Mouse (Mus musculus) kidney, postnatal 0 days (tissue): ENCODE measurements around the gene Pcyt1a. TPM values are rescaled to one million over a fixed set of nuclear protein-coding genes. Genes with fewer than 3 reads are reported as not detected.

ENCODE experiments used
- ATAC-seq: fragments of 200-750 bp; cut with Nextera tagmentation; replicated peaks from 2 replicates; pipeline ENCODE4 v1.8.0; 2017; ENCODE audit warnings: low read depth, moderate number of reproducible peaks, moderate TSS enrichment, moderate library complexity; ENCODE audit not compliant: low FRiP score
- DNase-seq: peaks from one replicate; pipeline ENCODE4 v3.0.0-alpha.2; 2016; ENCODE audit warnings: low spot score
- H3K27ac ChIP-seq: fragments of 300-500 bp; sonication (generic); 2 replicates; pipeline ENCODE4 v1.5.1; 2014; ENCODE audit warnings: mild to moderate bottlenecking
- H3K27me3 ChIP-seq: fragments of 300-500 bp; sonication (generic); 2 replicates; pipeline ENCODE4 v1.6.1; 2014; ENCODE audit warnings: low read length, mixed read lengths; ENCODE audit not compliant: insufficient read depth
- H3K36me3 ChIP-seq: fragments of 300-500 bp; sonication (generic); 2 replicates; pipeline ENCODE4 v1.6.1; 2014; ENCODE audit warnings: low read length, mixed read lengths; ENCODE audit not compliant: insufficient read depth
- H3K4me1 ChIP-seq: fragments of 300-500 bp; sonication (generic); replicated peaks from 2 replicates; pipeline ENCODE4 v1.6.1; 2014; ENCODE audit warnings: antibody characterized with exemption, low read length, mixed read lengths; ENCODE audit not compliant: insufficient read depth
- H3K4me2 ChIP-seq: fragments of 300-500 bp; sonication (generic); 2 replicates; pipeline ENCODE4 v1.6.1; 2014; ENCODE audit warnings: mild to moderate bottlenecking, low read length, moderate library complexity, mixed read lengths
- H3K4me3 ChIP-seq: fragments of 300-500 bp; sonication (generic); replicated peaks from 2 replicates; pipeline ENCODE4 v1.5.1; 2014; ENCODE audit warnings: low read depth, low read length
- H3K9ac ChIP-seq: fragments of 300-500 bp; sonication (generic); 2 replicates; pipeline ENCODE4 v1.6.1; 2014; ENCODE audit warnings: low read depth, low read length
- H3K9me3 ChIP-seq: fragments of 300-500 bp; sonication (generic); replicated peaks from 2 replicates; pipeline ENCODE4 v1.6.1; 2016; ENCODE audit warnings: low read length, inconsistent platforms, mixed read lengths
- CTCF ChIP-seq: IDR thresholded peaks from 2 replicates; pipeline ENCODE4 v1.5.1; 2016; ENCODE audit warnings: antibody characterized with exemption, low read depth, mild to moderate bottlenecking, moderate library complexity
- WGBS: fragments of 180-500 bp; shearing (Covaris S2); extraction: QIAGEN DNeasy Blood & Tissue Kit; methylation state at CpG from one replicate; pipeline ENCODE4 v1.1.7; 2014; 5-methylcytosine and 5-hydroxymethylcytosine counted together
- polyA plus RNA-seq: library from polyadenylated mRNA; unstranded; fragments of >200 nt; fragmentation: Nextera tagmentation; extraction: Ambion mirVana; gene quantifications from 2 replicates; pipeline ENCODE4 v1.2.1, GENCODE M21; 2015

Gene Pcyt1a
- polyA plus RNA-seq: 30.6 and 38.3 TPM in 2 replicates

- H3K4me2 ChIP-seq: peak within 1 kb of the TSS; percentile 92
- peak within 1 kb of the TSS; percentile 82 for H3K4me3 ChIP-seq
- DNase-seq: peak; percentile 98
- H3K27me3 ChIP-seq: no peaks in the 10 kb centered on the region
- peak within 1 kb of the TSS; percentile 85 for H3K27ac ChIP-seq
- peak; percentile 97 for ATAC-seq
- TF ChIP-seq CTCF: peak; percentile 55
- no peaks in the 10 kb centered on the region for H3K9me3 ChIP-seq
- H3K9ac ChIP-seq: peak within 1 kb of the TSS; percentile 86
- 0 out of 2 replicates have a peak, but pooled peaks cover 2% of the 10 kb centered on the region for H3K4me1 ChIP-seq
- WGBS: under 1% methylated on average over 54 of the region's 54 CpGs
- H3K36me3 ChIP-seq: no peaks in the 10 kb centered on the region
Measured at GRCm38 (mm10) chr16:32430474-32431046, at the start of gene Pcyt1a. TSS of gene Pcyt1a (plus strand) at chr16:32430921.

DNA sequence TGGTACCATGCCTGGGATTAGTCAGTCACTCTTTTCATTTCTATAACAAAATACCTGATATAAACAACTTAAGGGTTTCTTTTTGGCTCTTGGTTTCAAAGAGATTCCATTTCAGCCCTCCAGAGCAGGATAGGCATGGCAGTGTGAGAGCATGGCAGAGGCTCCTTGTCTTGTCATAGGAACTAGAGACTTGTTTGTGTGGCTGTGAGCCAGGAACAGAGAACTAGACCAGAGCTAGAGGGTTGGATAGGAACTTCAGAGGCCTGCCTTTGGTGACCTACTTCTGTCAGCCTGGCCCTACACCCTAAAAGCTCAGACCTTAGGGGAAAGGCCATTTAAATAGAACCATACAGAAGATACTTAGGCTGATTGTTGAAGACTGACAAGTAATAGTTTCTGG is 47.8 kb upstream of the Pcyt1a start:
- no peak overlapping the region for H3K27ac ChIP-seq
- H3K9ac ChIP-seq: no peak overlapping the region
- no peaks in the 10 kb centered on the region for H3K27me3 ChIP-seq
- H3K9me3 ChIP-seq: no peaks in the 10 kb centered on the region
- no peak overlapping the region for H3K4me3 ChIP-seq
- peaks cover 52% of the 10 kb centered on the region for H3K36me3 ChIP-seq
- no peaks in the 10 kb centered on the region for H3K4me1 ChIP-seq
- DNase-seq: no peak
- H3K4me2 ChIP-seq: no peak overlapping the region
- no peak for ATAC-seq
- no peak for TF ChIP-seq CTCF

DNA sequence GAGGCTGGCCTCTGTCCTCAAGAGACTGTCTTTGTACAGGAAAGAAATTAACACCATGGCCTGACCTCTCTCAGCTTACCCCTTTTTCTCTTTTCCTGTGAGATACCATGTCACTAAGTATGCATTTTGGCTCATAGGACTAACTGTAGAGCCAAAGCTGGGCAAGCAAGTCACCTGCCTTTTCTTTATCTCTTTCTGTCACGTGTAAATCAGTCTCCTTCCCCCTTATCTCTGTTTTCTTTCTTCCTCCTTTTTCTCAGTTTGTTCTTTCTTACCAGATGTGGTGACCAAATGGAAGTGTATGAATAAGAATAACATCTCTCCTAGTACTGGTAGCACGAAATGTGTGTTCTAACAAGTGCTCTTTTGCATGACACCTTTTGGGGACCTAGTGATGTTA is 45.8 kb upstream of the Pcyt1a start:
- ATAC-seq (no peak), DNase-seq (no peak)
- Histone ChIP-seq H3K4me1 (no peaks in the 10 kb centered on the region), H3K9me3 (no peaks in the 10 kb centered on the region), H3K27ac (no peak overlapping the region), H3K4me3 (no peak overlapping the region), H3K27me3 (no peaks in the 10 kb centered on the region), H3K4me2 (no peak overlapping the region), H3K9ac (no peak overlapping the region), H3K36me3 (peaks cover 42% of the 10 kb centered on the region)
- no peak for TF ChIP-seq CTCF
- 77% methylated on average over 2 of the region's 2 CpGs for WGBS

DNA sequence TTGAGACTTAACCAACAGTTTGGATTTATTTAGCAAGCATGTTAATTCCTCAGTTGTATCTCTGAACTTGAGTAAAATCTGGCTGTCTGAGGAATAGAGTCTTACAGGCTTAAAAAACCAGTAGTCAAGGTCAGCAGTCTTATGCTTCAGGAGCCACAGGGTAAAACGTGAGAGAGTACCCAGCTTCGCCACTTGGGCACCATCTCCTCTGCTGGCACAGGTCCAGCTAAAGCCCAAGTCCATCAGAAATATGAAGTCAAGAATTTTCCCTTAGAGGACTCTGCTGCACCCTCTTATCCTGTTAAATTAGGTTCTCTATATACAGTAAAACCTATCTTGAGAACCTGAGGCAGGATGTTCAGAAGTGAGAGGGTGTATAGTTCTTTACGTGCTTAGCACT is 43.9 kb upstream of the Pcyt1a start:
- no peak for TF ChIP-seq CTCF
- WGBS: 78% methylated on average over 3 of the region's 3 CpGs
- ATAC-seq (no peak), DNase-seq (no peak)
- Histone ChIP-seq H3K27me3 (no peaks in the 10 kb centered on the region), H3K27ac (no peak overlapping the region), H3K9me3 (no peaks in the 10 kb centered on the region), H3K4me2 (no peak overlapping the region), H3K4me3 (no peak overlapping the region), H3K36me3 (peaks cover 28% of the 10 kb centered on the region), H3K9ac (no peak overlapping the region), H3K4me1 (no peaks in the 10 kb centered on the region)

DNA sequence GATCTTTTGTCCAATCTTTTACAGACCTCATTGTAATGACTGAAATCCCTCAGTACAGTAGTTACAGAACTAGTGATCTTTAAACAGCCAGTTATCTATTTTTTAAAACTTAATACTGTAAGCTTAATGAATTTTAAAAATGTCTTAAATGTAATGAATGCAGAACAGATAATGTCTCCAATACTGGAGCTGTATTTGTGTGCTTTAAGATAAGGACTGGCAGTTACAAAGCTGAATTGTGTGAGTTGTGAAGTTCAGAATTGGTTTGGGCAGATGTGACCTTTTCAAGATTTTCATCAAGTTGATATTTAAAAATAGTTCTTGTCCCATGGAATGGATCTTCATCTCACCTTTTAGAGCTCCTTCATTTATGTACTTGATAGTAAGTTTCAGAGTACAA is 41.7 kb upstream of the Pcyt1a start:
- H3K27ac ChIP-seq: no peak overlapping the region
- no peak overlapping the region for H3K4me3 ChIP-seq
- no peak for DNase-seq
- H3K27me3 ChIP-seq: no peaks in the 10 kb centered on the region
- no peaks in the 10 kb centered on the region for H3K4me1 ChIP-seq
- H3K36me3 ChIP-seq: peaks cover 22% of the 10 kb centered on the region; the same call in 1 of the 2 replicates
- H3K4me2 ChIP-seq: no peak overlapping the region
- H3K9ac ChIP-seq: no peak overlapping the region
- no peaks in the 10 kb centered on the region for H3K9me3 ChIP-seq
- TF ChIP-seq CTCF: no peak
- ATAC-seq: no peak

- H3K27ac ChIP-seq: no peak overlapping the region
- no peak for TF ChIP-seq CTCF
- no peaks in the 10 kb centered on the region for H3K9me3 ChIP-seq
- H3K4me2 ChIP-seq: no peak overlapping the region
- ATAC-seq: no peak
- peaks cover 19% of the 10 kb centered on the region; the same call in 1 of the 2 replicates for H3K36me3 ChIP-seq
- no peak overlapping the region for H3K9ac ChIP-seq
- H3K4me1 ChIP-seq: no peaks in the 10 kb centered on the region
- H3K4me3 ChIP-seq: no peak overlapping the region
- H3K27me3 ChIP-seq: no peaks in the 10 kb centered on the region
- WGBS: 89% methylated on average over 3 of the region's 3 CpGs
- DNase-seq: no peak
Measured at GRCm38 (mm10) chr16:32389841-32390240, 40.9 kb upstream of the Pcyt1a start.

GRCm38 (mm10) chr16:32390882-32391281 is 39.8 kb upstream of the Pcyt1a start:
- no peak overlapping the region for H3K4me3 ChIP-seq
- no peaks in the 10 kb centered on the region for H3K4me1 ChIP-seq
- H3K9me3 ChIP-seq: no peaks in the 10 kb centered on the region
- H3K36me3 ChIP-seq: 0 out of 2 replicates have a peak, but pooled peaks cover 16% of the 10 kb centered on the region
- H3K4me2 ChIP-seq: no peak overlapping the region
- DNase-seq: no peak
- no peak for TF ChIP-seq CTCF
- H3K27me3 ChIP-seq: no peaks in the 10 kb centered on the region
- ATAC-seq: no peak
- 91% methylated on average over 3 of the region's 3 CpGs for WGBS
- H3K27ac ChIP-seq: no peak overlapping the region
- H3K9ac ChIP-seq: no peak overlapping the region
